Mouse (Mus musculus): Measurements from ENCODE around the gene Map2k6.
"Not testable (repeated sequence)": the region's sequence is repeated elsewhere in the genome, so short reads cannot be mapped to it uniquely, and the experiment has no call there.

DNA sequence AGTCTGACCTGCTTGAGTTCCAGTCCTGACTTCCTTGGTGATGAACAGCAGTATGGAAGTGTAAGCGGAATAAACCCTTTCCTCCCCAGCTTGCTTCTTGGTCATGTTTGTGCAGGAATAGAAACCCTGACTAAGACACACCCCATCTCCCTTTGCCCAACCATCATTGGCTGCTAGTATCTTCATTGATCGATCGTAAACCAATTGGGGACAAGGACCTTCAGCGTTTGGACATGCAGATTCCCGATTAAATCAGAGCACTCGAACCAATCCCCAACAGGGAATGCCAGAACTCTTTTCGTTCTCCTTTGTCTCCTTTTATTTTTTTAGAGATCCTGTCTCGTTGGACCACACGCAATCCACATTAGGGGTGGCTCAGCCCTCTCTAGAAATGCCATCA, 43.8 kb upstream of the Map2k6 start:
- TF ChIP-seq CTCF, POLR2A (IDR thresholded peaks at IDR 0.05; ENCODE audit: extremely low read depth, insufficient read depth, low read length): not testable (repeated sequence)
